Mouse (Mus musculus) testis, adult 2 months (tissue): ENCODE results near the gene Ccdc83. TPM values are rescaled to one million over a fixed set of nuclear protein-coding genes. Genes with fewer than 3 reads are reported as not detected.

Experiments
- H3K27ac ChIP-seq: fragments of 200-500 bp; 2 replicates; pipeline ENCODE4 v1.5.1; 2012; ENCODE audit warnings: low read depth, low read length; ENCODE audit not compliant: control insufficient read depth, insufficient read depth
- H3K27me3 ChIP-seq: fragments of 200-500 bp; 2 replicates; pipeline ENCODE4 v1.6.1; 2012; ENCODE audit warnings: mild to moderate bottlenecking, low read length, moderate library complexity; ENCODE audit not compliant: control insufficient read depth, insufficient read depth
- H3K36me3 ChIP-seq: fragments of 200-500 bp; 2 replicates; pipeline ENCODE4 v1.6.1; 2012; ENCODE audit warnings: mild to moderate bottlenecking, low read length; ENCODE audit not compliant: control insufficient read depth, insufficient read depth
- H3K4me1 ChIP-seq: fragments of 200-500 bp; 2 replicates; pipeline ENCODE4 v1.6.1; 2012; ENCODE audit warnings: low read length; ENCODE audit not compliant: control insufficient read depth, insufficient read depth
- H3K4me3 ChIP-seq: fragments of 200-500 bp; 2 replicates; pipeline ENCODE4 v1.5.1; 2012; ENCODE audit warnings: low read depth, mild to moderate bottlenecking, low read length, moderate library complexity, mixed read lengths; ENCODE audit not compliant: control insufficient read depth
- CTCF ChIP-seq: fragments of 200-500 bp; IDR thresholded peaks from 2 replicates; pipeline ENCODE4 v1.5.1; 2012; ENCODE audit warnings: low read depth, mild to moderate bottlenecking, inconsistent platforms, low read length, moderate library complexity; ENCODE audit not compliant: control insufficient read depth, insufficient read depth, insufficient replicate concordance
- POLR2A ChIP-seq: fragments of 200-500 bp; IDR thresholded peaks from 2 replicates; pipeline ENCODE4 v1.6.1; 2012; ENCODE audit warnings: low read depth, mild to moderate bottlenecking, inconsistent platforms, low read length, moderate library complexity; ENCODE audit not compliant: control insufficient read depth
- polyA plus RNA-seq: library from polyadenylated mRNA; depleted of rRNA; stranded (reverse); fragments of >200 nt; gene quantifications from 2 replicates; pipeline ENCODE4 v1.2.3, GENCODE M21; 2012; rRNA removed

Gene Ccdc83
- polyA plus RNA-seq = 23.8 and 24.6 TPM in 2 replicates

GRCm38 (mm10) chr7:90265289-90265970, at the start of gene Ccdc83:
Gene Ccdc83 (minus strand): TSS chr7:90265777.
- Histone ChIP-seq H3K4me3 (peak within 1 kb of the TSS; percentile 88), H3K27me3 (no peaks in the 10 kb centered on the region), H3K36me3 (no peaks in the 10 kb centered on the region), H3K27ac (peak within 1 kb of the TSS; percentile 83), H3K4me1 (peaks cover 9% of the 10 kb centered on the region)
- peak; percentile 35; the same call in 1 of the 2 replicates for TF ChIP-seq POLR2A
- TF ChIP-seq CTCF = peak; percentile 98

GRCm38 (mm10) chr7:90313421-90313820, 47.8 kb upstream of the Ccdc83 start:
- Histone ChIP-seq H3K36me3 (no peaks in the 10 kb centered on the region), H3K4me1 (no peaks in the 10 kb centered on the region), H3K27me3 (no peaks in the 10 kb centered on the region), H3K27ac (no peak overlapping the region), H3K4me3 (no peak overlapping the region)
- TF ChIP-seq POLR2A = no peak
- no peak for TF ChIP-seq CTCF

- TF ChIP-seq POLR2A (no peak), CTCF (no peak)
- no peaks in the 10 kb centered on the region for H3K27me3 ChIP-seq
Measured at GRCm38 (mm10) chr7:90312151-90312883, 46.7 kb upstream of the Ccdc83 start.

GRCm38 (mm10) chr7:90308003-90308402, 42.4 kb upstream of the Ccdc83 start:
- H3K4me1 ChIP-seq = no peaks in the 10 kb centered on the region
- H3K36me3 ChIP-seq = no peaks in the 10 kb centered on the region
- TF ChIP-seq POLR2A = no peak
- no peak for TF ChIP-seq CTCF
- H3K27ac ChIP-seq = no peak overlapping the region
- no peaks in the 10 kb centered on the region for H3K27me3 ChIP-seq
- no peak overlapping the region for H3K4me3 ChIP-seq

More at GRCm38 (mm10) chr7:90312151-90312883, 46.7 kb upstream of the Ccdc83 start:
- Histone ChIP-seq H3K27ac (no peak overlapping the region), H3K4me1 (no peaks in the 10 kb centered on the region), H3K4me3 (no peak overlapping the region), H3K36me3 (no peaks in the 10 kb centered on the region)

- Histone ChIP-seq H3K4me1 (peaks cover 7% of the 10 kb centered on the region), H3K27ac (no peak overlapping the region), H3K4me3 (no peak overlapping the region), H3K36me3 (no peaks in the 10 kb centered on the region), H3K27me3 (peaks cover 3% of the 10 kb centered on the region)
- TF ChIP-seq CTCF (no peak), POLR2A (no peak)
Measured at GRCm38 (mm10) chr7:90306968-90307367, 41.4 kb upstream of the Ccdc83 start.

- TF ChIP-seq CTCF = no peak
- no peak for TF ChIP-seq POLR2A
- Histone ChIP-seq H3K27me3 (peaks cover 3% of the 10 kb centered on the region), H3K4me3 (no peak overlapping the region), H3K36me3 (no peaks in the 10 kb centered on the region), H3K27ac (no peak overlapping the region), H3K4me1 (peaks cover 7% of the 10 kb centered on the region)
Measured at GRCm38 (mm10) chr7:90306079-90306478, 40.5 kb upstream of the Ccdc83 start.
